Mouse (Mus musculus) stomach, postnatal 0 days (tissue): ENCODE data around the gene Hikeshi.

Source experiments
- CTCF ChIP-seq: IDR thresholded peaks from 2 replicates; pipeline ENCODE4 v1.5.1; 2016; ENCODE audit warnings: antibody characterized with exemption, low read depth, mild to moderate bottlenecking, moderate library complexity
- EP300 ChIP-seq: optimal IDR thresholded peaks from 2 replicates; pipeline ENCODE3; 2016; ENCODE audit warnings: antibody characterized with exemption

GRCm38 (mm10) chr7:89949403-89949802, 8.4 kb upstream of the Hikeshi start:
- no peak for TF ChIP-seq CTCF
- no peak for TF ChIP-seq EP300
